Comparison of ENCODE assay signal across 8 mouse cellular contexts in the genomic region with DNA sequence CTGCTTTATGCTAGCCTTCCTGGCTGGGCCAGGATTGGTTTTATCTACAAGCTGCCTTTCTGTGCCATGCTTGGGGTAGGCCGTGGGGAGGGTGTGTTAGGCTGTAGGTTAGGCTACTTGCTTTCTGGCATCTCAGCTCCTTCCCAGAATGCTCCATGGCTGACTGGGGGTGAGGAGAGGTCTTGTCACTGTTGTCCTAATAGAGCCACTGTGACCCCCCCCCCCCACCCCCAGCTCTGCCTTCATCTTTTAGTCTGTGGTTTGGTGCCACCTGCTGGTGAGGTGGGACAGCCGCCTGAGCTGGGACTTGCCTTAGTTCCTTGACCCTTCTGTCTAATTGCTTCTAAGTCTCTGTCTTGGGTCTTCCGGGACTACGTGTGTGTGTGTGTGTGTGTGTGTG. TPM values are rescaled to one million over a fixed set of nuclear protein-coding genes. Genes with fewer than 3 reads are reported as not detected.
DNase-seq lines count a peak whose midpoint lies in the region; ATAC-seq lines count a peak whose summit lies in the region.

No protein-coding gene starts in this region.

- 0 out of 2 replicates have a peak, but pooled peaks have one; percentile 14 for ATAC-seq in intestine, embryonic 14.5 days (replicated peaks; ENCODE audit: low FRiP score, low TSS enrichment, low read depth)
- no peak for ATAC-seq in intestine, embryonic 16.5 days
- ATAC-seq in forebrain, embryonic 13.5 days, result no peak
- ATAC-seq in hindbrain, embryonic 16.5 days, result peak; percentile 12; the same call in 1 of the 2 replicates
- no peak for ATAC-seq in limb, embryonic 11.5 days (ENCODE audit: insufficient number of reproducible peaks, low FRiP score, low TSS enrichment, low read depth)
- no peak for ATAC-seq in midbrain, embryonic 13.5 days

- no peaks in the 10 kb centered on the region for H3K4me1 ChIP-seq in intestine, embryonic 14.5 days (replicated peaks; ENCODE audit: control insufficient read depth, insufficient read depth, low read length)
- peaks cover 7% of the 10 kb centered on the region; the same call in 1 of the 2 replicates for H3K4me1 ChIP-seq in intestine, embryonic 16.5 days (ENCODE audit: control insufficient read depth, insufficient read depth, low read length)
- peaks cover 30% of the 10 kb centered on the region for H3K4me1 ChIP-seq in forebrain, embryonic 13.5 days
- H3K4me1 ChIP-seq in hindbrain, embryonic 16.5 days (ENCODE audit: control insufficient read depth, insufficient read depth, low read depth, low read length), result peaks cover 15% of the 10 kb centered on the region
- H3K4me1 ChIP-seq in limb, embryonic 11.5 days (ENCODE audit: control insufficient read depth, insufficient read depth, low read length), result peaks cover 6% of the 10 kb centered on the region
- peaks cover 41% of the 10 kb centered on the region for H3K4me1 ChIP-seq in midbrain, embryonic 13.5 days (replicated peaks)

- peak; percentile 79 for DNase-seq in intestine, embryonic 14.5 days (ENCODE audit: low spot score)
- peak; percentile 50 for DNase-seq in c-Kit-positive CD71-positive TER-119-negative erythroid progenitor cells, embryonic 14.5 days (ENCODE audit: low read depth)
- DNase-seq in limb, embryonic 11.5 days (ENCODE audit: low spot score), result peak; percentile 78
- DNase-seq in splenic B cell, adult 2 months (ENCODE audit: low read depth, low spot score), result peak; percentile 84

- no peaks in the 10 kb centered on the region for H3K36me3 ChIP-seq in intestine, embryonic 14.5 days (ENCODE audit: control insufficient read depth, insufficient read depth, low read length)
- no peaks in the 10 kb centered on the region for H3K36me3 ChIP-seq in intestine, embryonic 16.5 days (ENCODE audit: control insufficient read depth, insufficient read depth, low read length)
- H3K36me3 ChIP-seq in forebrain, embryonic 13.5 days (ENCODE audit: poor library complexity, severe bottlenecking), result no peaks in the 10 kb centered on the region
- no peaks in the 10 kb centered on the region for H3K36me3 ChIP-seq in hindbrain, embryonic 16.5 days (ENCODE audit: control insufficient read depth, insufficient read depth, low read length)
- H3K36me3 ChIP-seq in limb, embryonic 11.5 days (ENCODE audit: control insufficient read depth, insufficient read depth, low read length), result no peaks in the 10 kb centered on the region
- H3K36me3 ChIP-seq in midbrain, embryonic 13.5 days, result no peaks in the 10 kb centered on the region
- no peaks in the 10 kb centered on the region for H3K36me3 ChIP-seq in splenic B cell, adult 2 months (ENCODE audit: control insufficient read depth, insufficient read depth, low read length, poor library complexity, severe bottlenecking)

- H3K4me2 ChIP-seq in intestine, embryonic 14.5 days (ENCODE audit: low read length), result no peak overlapping the region
- H3K4me2 ChIP-seq in intestine, embryonic 16.5 days (ENCODE audit: low read depth, low read length), result no peak overlapping the region
- peak overlapping the region; percentile 44 for H3K4me2 ChIP-seq in forebrain, embryonic 13.5 days
- peak overlapping the region; percentile 39 for H3K4me2 ChIP-seq in hindbrain, embryonic 16.5 days (ENCODE audit: low read length)
- H3K4me2 ChIP-seq in limb, embryonic 11.5 days (ENCODE audit: low read depth, severe bottlenecking), result 0 out of 2 replicates have a peak overlapping the region, but pooled peaks have one; percentile 15
- peak overlapping the region; percentile 38 for H3K4me2 ChIP-seq in midbrain, embryonic 13.5 days (replicated peaks)

- peaks cover 80% of the 10 kb centered on the region for H3K27me3 ChIP-seq in intestine, embryonic 14.5 days (replicated peaks; ENCODE audit: control insufficient read depth, insufficient read depth, low read length)
- peaks cover 67% of the 10 kb centered on the region for H3K27me3 ChIP-seq in intestine, embryonic 16.5 days (replicated peaks; ENCODE audit: control insufficient read depth, insufficient read depth, low read length)
- H3K27me3 ChIP-seq in forebrain, embryonic 13.5 days, result peaks cover 71% of the 10 kb centered on the region
- H3K27me3 ChIP-seq in hindbrain, embryonic 16.5 days (replicated peaks; ENCODE audit: control insufficient read depth, insufficient read depth, low read length), result peaks cover 35% of the 10 kb centered on the region
- peaks cover 64% of the 10 kb centered on the region for H3K27me3 ChIP-seq in limb, embryonic 11.5 days (ENCODE audit: control insufficient read depth, insufficient read depth, low read length)
- peaks cover 78% of the 10 kb centered on the region for H3K27me3 ChIP-seq in midbrain, embryonic 13.5 days
- peaks cover 2% of the 10 kb centered on the region for H3K27me3 ChIP-seq in splenic B cell, adult 2 months (ENCODE audit: control insufficient read depth, insufficient read depth, low read length, poor library complexity, severe bottlenecking)

- WGBS in intestine, embryonic 14.5 days, result 15% methylated on average over 4 of the region's 4 CpGs
- WGBS in intestine, embryonic 16.5 days, result 16% methylated on average over 4 of the region's 4 CpGs
- 19% methylated on average over 3 of the region's 4 CpGs for WGBS in forebrain, embryonic 13.5 days
- 14% methylated on average over 4 of the region's 4 CpGs for WGBS in hindbrain, embryonic 16.5 days
- 21% methylated on average over 4 of the region's 4 CpGs for WGBS in limb, embryonic 11.5 days
- WGBS in midbrain, embryonic 13.5 days, result 19% methylated on average over 4 of the region's 4 CpGs

- H3K27ac ChIP-seq in intestine, embryonic 14.5 days (ENCODE audit: low read depth), result no peak overlapping the region
- no peak overlapping the region for H3K27ac ChIP-seq in intestine, embryonic 16.5 days (ENCODE audit: low read length)
- no peak overlapping the region for H3K27ac ChIP-seq in forebrain, embryonic 13.5 days
- peak overlapping the region; percentile 78 for H3K27ac ChIP-seq in hindbrain, embryonic 16.5 days (ENCODE audit: low read depth, low read length)
- H3K27ac ChIP-seq in limb, embryonic 11.5 days (replicated peaks; ENCODE audit: low read depth, low read length), result no peak overlapping the region
- no peak overlapping the region for H3K27ac ChIP-seq in midbrain, embryonic 13.5 days

- H3K9ac ChIP-seq in intestine, embryonic 14.5 days (ENCODE audit: low read length), result no peak overlapping the region
- no peak overlapping the region for H3K9ac ChIP-seq in intestine, embryonic 16.5 days (ENCODE audit: low read depth, low read length)
- no peak overlapping the region for H3K9ac ChIP-seq in forebrain, embryonic 13.5 days
- H3K9ac ChIP-seq in hindbrain, embryonic 16.5 days (ENCODE audit: low read depth, low read length), result peak overlapping the region; percentile 28; the same call in 1 of the 2 replicates
- no peak overlapping the region for H3K9ac ChIP-seq in limb, embryonic 11.5 days (ENCODE audit: low read length)
- no peak overlapping the region for H3K9ac ChIP-seq in midbrain, embryonic 13.5 days (replicated peaks)

- H3K9me3 ChIP-seq in intestine, embryonic 14.5 days (ENCODE audit: control insufficient read depth, low read length), result no peaks in the 10 kb centered on the region
- no peaks in the 10 kb centered on the region for H3K9me3 ChIP-seq in intestine, embryonic 16.5 days (ENCODE audit: control insufficient read depth, low read length)
- no peaks in the 10 kb centered on the region for H3K9me3 ChIP-seq in forebrain, embryonic 13.5 days (replicated peaks)
- no peaks in the 10 kb centered on the region for H3K9me3 ChIP-seq in hindbrain, embryonic 16.5 days (ENCODE audit: control insufficient read depth, low read length)
- H3K9me3 ChIP-seq in limb, embryonic 11.5 days (ENCODE audit: control insufficient read depth, low read length), result no peaks in the 10 kb centered on the region
- no peaks in the 10 kb centered on the region for H3K9me3 ChIP-seq in midbrain, embryonic 13.5 days

- H3K4me3 ChIP-seq in intestine, embryonic 14.5 days (ENCODE audit: low read depth, low read length), result no peak overlapping the region
- no peak overlapping the region for H3K4me3 ChIP-seq in intestine, embryonic 16.5 days (ENCODE audit: low read length)
- H3K4me3 ChIP-seq in forebrain, embryonic 13.5 days, result peak overlapping the region; percentile 4; the same call in 1 of the 2 replicates
- no peak overlapping the region for H3K4me3 ChIP-seq in hindbrain, embryonic 16.5 days (ENCODE audit: low read length)
- no peak overlapping the region; the same call in 1 of the 2 replicates for H3K4me3 ChIP-seq in limb, embryonic 11.5 days (ENCODE audit: low read depth, low read length)
- peak overlapping the region; percentile 11; the same call in 1 of the 2 replicates for H3K4me3 ChIP-seq in midbrain, embryonic 13.5 days (replicated peaks)

RNA-seq across cellular contexts. Expression of a gene that starts 6.6 kb away (rescaled TPM):
- polyA plus RNA-seq in intestine, embryonic 14.5 days (2014; fragmentation: Nextera tagmentation; extraction: Ambion mirVana), result 0.50 and 0.65 TPM in 2 replicates
- 0.34 and 0.64 TPM in 2 replicates for polyA plus RNA-seq in intestine, embryonic 16.5 days (2015; fragmentation: Nextera tagmentation; extraction: Ambion mirVana)
- 1.0 TPM in 2 replicates for polyA plus RNA-seq in forebrain, embryonic 13.5 days (2015; fragmentation: Nextera tagmentation; extraction: Ambion mirVana)
- polyA plus RNA-seq in hindbrain, embryonic 16.5 days (2015; fragmentation: Nextera tagmentation; extraction: Ambion mirVana), result 24.9 and 31.1 TPM in 2 replicates
- 0.58 and 1.0 TPM in 2 replicates for polyA plus RNA-seq in limb, embryonic 11.5 days (2014; fragmentation: Nextera tagmentation; extraction: Ambion mirVana)
- polyA plus RNA-seq in midbrain, embryonic 13.5 days (2015; fragmentation: Nextera tagmentation; extraction: Ambion mirVana), result 2.3 and 2.4 TPM in 2 replicates

RNA-seq across cellular contexts. Expression of a gene that starts 6.7 kb away (rescaled TPM):
- 13.3 and 14.2 TPM in 2 replicates for polyA plus RNA-seq in intestine, embryonic 14.5 days (2014; fragmentation: Nextera tagmentation; extraction: Ambion mirVana)
- polyA plus RNA-seq in intestine, embryonic 16.5 days (2015; fragmentation: Nextera tagmentation; extraction: Ambion mirVana), result 6.8 and 7.3 TPM in 2 replicates
- polyA plus RNA-seq in forebrain, embryonic 13.5 days (2015; fragmentation: Nextera tagmentation; extraction: Ambion mirVana), result 62.4 and 71.9 TPM in 2 replicates
- 104 and 114 TPM in 2 replicates for polyA plus RNA-seq in hindbrain, embryonic 16.5 days (2015; fragmentation: Nextera tagmentation; extraction: Ambion mirVana)
- polyA plus RNA-seq in limb, embryonic 11.5 days (2014; fragmentation: Nextera tagmentation; extraction: Ambion mirVana), result 10.4 and 12.2 TPM in 2 replicates
- 97.8 and 103 TPM in 2 replicates for polyA plus RNA-seq in midbrain, embryonic 13.5 days (2015; fragmentation: Nextera tagmentation; extraction: Ambion mirVana)

RNA-seq across cellular contexts. Expression of a gene that starts 15.0 kb away (rescaled TPM):
- polyA plus RNA-seq in intestine, embryonic 14.5 days (2014; fragmentation: Nextera tagmentation; extraction: Ambion mirVana), result 12.6 and 13.2 TPM in 2 replicates
- 22.7 and 23.8 TPM in 2 replicates for polyA plus RNA-seq in intestine, embryonic 16.5 days (2015; fragmentation: Nextera tagmentation; extraction: Ambion mirVana)
- polyA plus RNA-seq in forebrain, embryonic 13.5 days (2015; fragmentation: Nextera tagmentation; extraction: Ambion mirVana), result 14.2 and 16.7 TPM in 2 replicates
- polyA plus RNA-seq in hindbrain, embryonic 16.5 days (2015; fragmentation: Nextera tagmentation; extraction: Ambion mirVana), result 20.3 and 22.9 TPM in 2 replicates
- polyA plus RNA-seq in limb, embryonic 11.5 days (2014; fragmentation: Nextera tagmentation; extraction: Ambion mirVana), result 11.0 and 11.5 TPM in 2 replicates
- polyA plus RNA-seq in midbrain, embryonic 13.5 days (2015; fragmentation: Nextera tagmentation; extraction: Ambion mirVana), result 15.9 and 19.6 TPM in 2 replicates

RNA-seq across cellular contexts. Expression of a gene that starts 36.5 kb away (rescaled TPM):
- polyA plus RNA-seq in intestine, embryonic 14.5 days (2014; fragmentation: Nextera tagmentation; extraction: Ambion mirVana), result 0.19 and 0.34 TPM in 2 replicates
- polyA plus RNA-seq in intestine, embryonic 16.5 days (2015; fragmentation: Nextera tagmentation; extraction: Ambion mirVana), result 0.06 and 0.07 TPM in 2 replicates
- 11.7 and 12.5 TPM in 2 replicates for polyA plus RNA-seq in forebrain, embryonic 13.5 days (2015; fragmentation: Nextera tagmentation; extraction: Ambion mirVana)
- 12.0 and 14.9 TPM in 2 replicates for polyA plus RNA-seq in hindbrain, embryonic 16.5 days (2015; fragmentation: Nextera tagmentation; extraction: Ambion mirVana)
- 2.0 and 2.5 TPM in 2 replicates for polyA plus RNA-seq in limb, embryonic 11.5 days (2014; fragmentation: Nextera tagmentation; extraction: Ambion mirVana)
- polyA plus RNA-seq in midbrain, embryonic 13.5 days (2015; fragmentation: Nextera tagmentation; extraction: Ambion mirVana), result 14.6 and 20.4 TPM in 2 replicates

RNA-seq across cellular contexts. Expression of a gene that starts 36.8 kb away (rescaled TPM):
- polyA plus RNA-seq in intestine, embryonic 14.5 days (2014; fragmentation: Nextera tagmentation; extraction: Ambion mirVana), result 47.5 and 48.1 TPM in 2 replicates
- 29.3 and 30.1 TPM in 2 replicates for polyA plus RNA-seq in intestine, embryonic 16.5 days (2015; fragmentation: Nextera tagmentation; extraction: Ambion mirVana)
- polyA plus RNA-seq in forebrain, embryonic 13.5 days (2015; fragmentation: Nextera tagmentation; extraction: Ambion mirVana), result 96.6 and 107 TPM in 2 replicates
- 98.0 and 105 TPM in 2 replicates for polyA plus RNA-seq in hindbrain, embryonic 16.5 days (2015; fragmentation: Nextera tagmentation; extraction: Ambion mirVana)
- polyA plus RNA-seq in limb, embryonic 11.5 days (2014; fragmentation: Nextera tagmentation; extraction: Ambion mirVana), result 91.8 and 104 TPM in 2 replicates
- polyA plus RNA-seq in midbrain, embryonic 13.5 days (2015; fragmentation: Nextera tagmentation; extraction: Ambion mirVana), result 105 and 106 TPM in 2 replicates

Comparison
In these comparisons a context has a peak if more than half of its experiments do, and no peak if none do; other contexts are left out.
1. ATAC-seq: peak in intestine, embryonic 14.5 days (single experiment) and hindbrain, embryonic 16.5 days (single experiment); none in intestine, embryonic 16.5 days (single experiment), forebrain, embryonic 13.5 days (single experiment), limb, embryonic 11.5 days (single experiment) and midbrain, embryonic 13.5 days (single experiment).
2. H3K4me2 ChIP-seq: peak in forebrain, embryonic 13.5 days (single experiment), hindbrain, embryonic 16.5 days (single experiment), limb, embryonic 11.5 days (single experiment) and midbrain, embryonic 13.5 days (single experiment); none in intestine, embryonic 14.5 days (single experiment) and intestine, embryonic 16.5 days (single experiment).
3. H3K4me3 ChIP-seq: peak in forebrain, embryonic 13.5 days (single experiment) and midbrain, embryonic 13.5 days (single experiment); none in intestine, embryonic 14.5 days (single experiment), intestine, embryonic 16.5 days (single experiment), hindbrain, embryonic 16.5 days (single experiment) and limb, embryonic 11.5 days (single experiment).
4. Peak in every context shown above with its lines, with median percentiles within 50 percentile points of each other: DNase-seq.